Mouse (Mus musculus) erythroid progenitor cell, adult 5-6 weeks (primary cell): ENCODE data around the gene Creld2. TPM values are rescaled to one million over a fixed set of nuclear protein-coding genes. Genes with fewer than 3 reads are reported as not detected.

Experiments used
- ATAC-seq: replicated peaks from 2 replicates; pipeline ENCODE4 v1.8.0; 2016; ENCODE audit warnings: moderate number of reproducible peaks, mild to moderate bottlenecking, moderate TSS enrichment, inconsistent platforms; ENCODE audit not compliant: poor library complexity, low FRiP score, severe bottlenecking
- total RNA-seq, 2 experiments: library from RNA; stranded (forward) in 1 of 2; stranded (reverse) in 1 of 2; fragments of 150-400 nt in 1 of 2; fragments of 186-747, 209-891 nt in 1 of 2; gene quantifications; 2 replicates each; pipeline versions ENCODE4 v1.2.3 to v1.2.4; 2015 to 2017; ENCODE audit warnings: low replicate concordance in 2 of 2

Gene Creld2
- total RNA-seq, 2 experiments from 2014 or later: 26.4 to 41.9 TPM

- ATAC-seq: peak; percentile 76
These were observed 8.7 kb downstream of the Creld2 start for GRCm38 (mm10) chr15:88827991-88828799.

DNA sequence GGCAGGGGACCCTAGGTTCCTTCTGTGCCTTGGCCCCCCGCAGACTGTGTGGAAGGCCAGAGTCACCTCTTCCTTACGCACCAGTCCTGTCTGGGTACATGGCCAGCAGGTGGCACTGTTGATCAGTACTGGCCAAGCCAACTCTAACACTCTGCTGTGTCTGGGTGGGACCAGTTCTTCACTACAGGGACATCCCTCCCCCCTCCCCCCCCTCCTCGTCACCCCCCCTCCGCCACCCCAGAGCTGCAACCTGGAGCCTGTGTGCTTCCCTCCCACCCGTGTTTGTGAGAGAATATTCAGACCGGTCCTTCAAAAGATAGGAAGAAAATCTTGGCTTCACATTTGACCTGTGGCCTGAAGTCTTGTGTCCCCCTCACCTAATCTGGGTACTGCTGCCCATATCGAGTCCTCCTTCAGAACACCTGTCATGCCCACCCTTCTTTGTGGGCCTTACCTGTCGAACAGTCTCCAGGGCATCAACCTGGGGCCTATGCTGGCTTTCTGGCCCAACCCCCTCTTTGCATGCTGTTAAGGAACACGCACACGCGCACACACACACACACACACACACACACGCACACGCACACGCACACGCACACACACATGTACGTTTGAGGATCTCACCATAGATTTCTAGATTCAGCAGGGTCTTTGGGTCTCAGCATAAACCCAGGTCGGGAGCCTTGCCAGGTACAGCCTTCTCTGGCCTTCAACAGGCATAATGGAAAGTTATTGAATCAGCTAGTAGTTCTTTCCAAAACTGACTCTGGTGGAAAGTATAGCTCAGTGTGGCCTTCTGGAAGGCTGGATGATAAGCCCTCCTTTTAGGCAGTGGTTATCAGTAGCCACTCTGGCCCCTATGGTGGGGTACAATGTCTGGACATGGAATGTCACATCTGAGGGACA is 9.6 kb downstream of the Creld2 start:
- peak; percentile 78 for ATAC-seq

- no peak for ATAC-seq
These were observed 10.5 kb downstream of the Creld2 start for GRCm38 (mm10) chr15:88829791-88830440.

GRCm38 (mm10) chr15:88830696-88831095 is 11.2 kb downstream of the Creld2 start:
- ATAC-seq: no peak

DNA sequence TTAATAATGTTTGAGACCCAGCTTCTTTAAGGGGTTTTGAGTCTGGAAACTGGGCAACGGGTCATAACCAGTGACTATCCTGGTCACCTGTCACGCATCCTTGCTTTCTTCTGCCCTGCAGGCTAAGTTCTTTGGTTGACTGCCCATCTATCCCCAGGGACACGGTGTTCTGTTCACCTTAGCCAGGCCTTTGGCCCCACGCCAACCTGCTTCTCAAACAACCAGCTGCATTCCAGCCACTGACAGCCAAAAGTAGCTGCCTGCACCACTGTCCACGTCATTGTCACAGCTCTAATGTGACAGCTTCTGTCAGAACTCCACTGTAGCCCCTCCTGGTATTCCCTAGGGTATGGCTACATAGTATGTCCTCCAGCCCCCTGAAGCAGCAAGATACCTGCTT is 12.0 kb downstream of the Creld2 start:
- ATAC-seq: no peak

GRCm38 (mm10) chr15:88832536-88832935 is 13.1 kb downstream of the Creld2 start:
- no peak for ATAC-seq

- ATAC-seq: no peak
These were observed 16.6 kb downstream of the Creld2 start for GRCm38 (mm10) chr15:88836031-88836430.

- ATAC-seq: no peak
These were observed 17.1 kb downstream of the Creld2 start for GRCm38 (mm10) chr15:88836571-88836970.

- ATAC-seq: no peak
These were observed 17.9 kb downstream of the Creld2 start for GRCm38 (mm10) chr15:88837199-88837932.

DNA sequence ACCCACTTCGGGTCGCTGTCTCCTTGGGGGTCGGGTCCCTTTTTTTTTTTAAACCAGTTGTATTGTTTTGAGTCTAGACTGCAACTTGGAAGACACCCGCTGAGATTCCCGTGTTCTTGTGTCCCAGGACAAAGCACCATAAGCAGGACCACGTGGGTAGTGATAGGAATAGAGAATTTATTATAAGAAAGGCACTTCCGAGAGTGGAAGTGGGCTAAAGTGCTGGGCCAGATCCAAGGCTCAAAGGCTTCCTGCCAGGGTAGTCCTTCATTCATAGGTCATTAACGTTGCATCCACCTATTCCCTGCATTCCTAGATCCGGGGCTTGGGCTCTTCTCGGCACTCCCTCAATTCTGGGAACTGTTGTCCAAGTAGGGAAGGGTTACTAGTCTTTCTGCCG is 18.5 kb downstream of the Creld2 start:
- ATAC-seq: no peak

GRCm38 (mm10) chr15:88839271-88839670 is 19.8 kb downstream of the Creld2 start:
- ATAC-seq: no peak

GRCm38 (mm10) chr15:88840126-88840525 is 20.7 kb downstream of the Creld2 start:
- no peak for ATAC-seq

DNA sequence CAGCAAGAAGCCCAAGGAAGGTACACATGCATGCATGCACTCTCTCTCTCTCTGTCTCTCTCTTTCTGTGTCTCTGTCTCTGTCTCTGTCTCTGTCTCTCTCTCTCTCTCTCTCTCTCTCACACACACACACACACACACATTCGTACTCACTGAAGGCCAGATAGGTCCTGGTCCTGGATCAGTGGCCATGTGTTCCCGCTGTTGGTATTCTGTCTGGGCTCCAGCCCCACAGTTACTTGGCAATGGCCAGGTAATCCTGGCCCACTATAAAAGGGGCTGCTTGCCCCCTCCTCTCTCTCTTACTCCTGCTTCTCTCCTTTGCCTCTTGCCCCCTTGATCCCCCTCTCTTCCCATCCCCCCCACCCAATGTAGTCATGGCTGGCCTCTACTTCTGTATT is 21.7 kb downstream of the Creld2 start:
- no peak for ATAC-seq

DNA sequence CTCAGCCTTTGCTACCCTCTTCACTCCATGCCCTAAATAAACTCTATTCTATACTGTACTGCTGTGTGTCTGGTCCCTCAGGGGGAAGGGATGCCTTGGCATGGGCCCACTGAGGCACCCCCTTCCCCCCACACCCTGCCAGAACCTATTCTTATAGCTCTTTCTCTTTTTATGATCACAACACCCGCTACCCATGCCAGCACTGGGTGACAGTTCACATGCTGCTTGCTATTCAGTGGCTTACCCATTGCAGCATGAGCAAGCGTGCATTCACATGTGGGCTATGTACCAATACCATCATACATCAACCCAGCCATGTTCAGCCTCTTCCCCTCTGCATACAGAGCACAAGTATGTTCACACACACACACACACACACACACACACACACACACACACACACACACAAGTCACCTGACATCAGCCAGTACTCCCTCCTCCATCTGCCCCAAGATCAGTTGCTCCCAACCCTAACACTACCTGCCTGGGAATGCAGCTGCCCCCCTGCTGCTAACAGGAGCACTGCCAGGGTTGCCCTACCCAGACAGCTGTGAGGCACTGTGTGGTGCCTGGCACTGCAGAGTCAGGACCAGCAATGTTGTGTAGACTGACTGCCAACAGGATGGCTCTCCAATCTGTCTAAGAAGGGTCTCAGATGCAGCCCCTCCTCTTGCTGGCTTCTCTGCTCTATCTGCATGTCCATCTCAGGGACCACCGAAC is 22.3 kb downstream of the Creld2 start:
- ATAC-seq: no peak

GRCm38 (mm10) chr15:88842300-88842673 is 22.8 kb downstream of the Creld2 start:
- ATAC-seq: no peak

DNA sequence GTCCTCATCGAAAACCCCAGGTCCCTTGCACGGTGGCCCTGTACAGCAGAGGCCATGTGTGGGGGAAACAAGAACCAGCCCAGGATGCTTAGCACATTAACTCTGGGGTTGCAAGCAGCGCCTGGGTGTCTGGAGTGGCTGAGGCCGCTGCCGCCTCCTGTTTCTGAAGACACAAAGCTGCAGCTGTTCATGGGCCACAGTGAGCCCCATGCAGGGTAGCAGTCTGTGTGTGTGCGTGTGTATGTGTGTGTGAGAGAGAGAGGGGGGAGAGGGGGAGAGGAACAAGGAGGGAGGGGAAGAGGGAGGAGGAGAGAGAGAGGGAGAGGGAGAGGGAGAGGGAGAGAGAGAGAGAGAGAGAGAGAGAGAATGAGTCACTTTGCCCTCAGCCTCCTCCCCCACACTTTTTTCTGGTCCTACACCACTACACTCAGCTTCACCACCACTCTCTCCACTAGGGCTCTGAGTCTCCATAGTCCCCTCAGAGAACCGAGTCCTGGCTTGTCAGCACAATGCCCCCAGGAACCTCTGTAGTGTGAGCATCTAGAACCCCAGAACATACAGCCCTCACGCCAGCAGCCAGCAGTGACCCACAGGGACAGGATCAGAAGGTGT is 24.1 kb downstream of the Creld2 start:
- ATAC-seq: no peak

DNA sequence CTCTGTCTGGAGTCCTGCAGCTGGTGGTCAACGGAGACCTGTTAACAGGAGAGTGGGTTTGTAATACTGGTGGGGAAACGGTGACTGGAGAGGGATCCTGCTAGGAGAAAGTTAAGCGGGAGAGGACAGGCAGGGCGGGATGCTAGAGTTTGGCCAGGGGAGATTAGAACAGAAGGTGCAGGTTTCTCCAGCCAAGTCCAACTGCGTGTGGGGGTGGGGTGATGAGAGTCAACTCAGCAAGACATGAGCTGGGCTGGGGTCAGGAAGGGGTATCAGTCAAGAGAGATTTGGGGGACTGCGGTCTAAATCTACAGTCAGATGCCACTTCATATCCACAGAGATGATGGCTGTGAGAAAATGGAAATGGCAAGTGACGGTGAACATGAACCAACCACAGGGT is 25.5 kb downstream of the Creld2 start:
- no peak for ATAC-seq

GRCm38 (mm10) chr15:88848661-88849060 is 29.2 kb downstream of the Creld2 start:
- no peak for ATAC-seq

GRCm38 (mm10) chr15:88849621-88850020 is 30.2 kb downstream of the Creld2 start:
- no peak for ATAC-seq
